Mouse (Mus musculus): Measurements from ENCODE around the gene 1700067P10Rik. TPM values are rescaled to one million over a fixed set of nuclear protein-coding genes. Genes with fewer than 3 reads are reported as not detected.

The 1700067P10Rik gene
- total and polyA plus RNA-seq, 3 experiments: not detected

DNA sequence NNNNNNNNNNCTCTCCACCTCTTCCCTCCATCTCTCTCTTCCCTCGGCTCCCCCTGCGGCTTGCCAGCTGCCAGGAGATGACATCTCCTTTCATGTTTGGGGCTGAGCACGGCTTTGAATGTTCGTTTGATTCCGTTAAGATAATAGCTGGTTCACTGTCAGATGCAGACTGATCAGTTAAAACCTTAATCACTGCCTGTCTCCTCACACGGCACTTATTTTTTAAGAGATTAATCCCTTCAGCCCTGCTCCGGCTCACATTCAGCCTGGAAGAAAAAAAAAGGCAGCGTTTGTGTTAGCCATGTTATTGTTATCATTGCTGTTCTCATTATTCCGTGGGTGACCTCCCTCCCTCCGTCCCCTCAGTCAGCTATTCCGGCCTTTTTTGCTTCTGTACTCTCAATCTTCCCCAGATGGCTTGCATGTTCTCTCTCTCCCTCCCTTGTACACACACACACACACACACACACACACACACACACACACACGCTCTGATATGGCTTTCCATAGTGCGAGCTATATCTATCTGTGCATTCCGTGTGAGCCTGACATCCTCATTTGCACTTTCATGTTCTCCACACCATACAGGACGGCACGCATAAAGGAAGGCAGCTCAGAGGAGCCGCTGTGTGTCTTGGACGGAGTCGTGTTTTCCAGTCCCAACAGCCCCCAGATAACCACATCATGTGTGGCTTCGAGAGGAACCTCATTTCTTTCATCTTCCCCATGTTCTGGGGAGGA is 33.9 kb upstream of the 1700067P10Rik start:
- TF ChIP-seq MAFK (IDR thresholded peaks at IDR 0.05; ENCODE audit: insufficient replicate concordance, low read length) (no peak), GABPA (IDR thresholded peaks at IDR 0.05; ENCODE audit: insufficient replicate concordance, low read depth, low read length) (no peak), PAX5 (IDR thresholded peaks at IDR 0.05; ENCODE audit: low read length) (no peak), NRF1 (IDR thresholded peaks at IDR 0.05; ENCODE audit: low read depth, low read length) (no peak), USF1 (IDR thresholded peaks at IDR 0.05; ENCODE audit: low read depth, low read length) (no peak)
- H3K4me3 ChIP-seq (replicated peaks in 1 of 3; ENCODE audit: low read depth in 2 of 3, low read length in 2 of 3, poor library complexity in 1 of 3): no peak overlapping the region
- H3K27me3 ChIP-seq (replicated peaks): peaks cover 5% of the 10 kb centered on the region
- H3K9me3 ChIP-seq (replicated peaks; ENCODE audit: low read length): peaks cover 8% of the 10 kb centered on the region
- in situ Hi-C loops (cut with MboI; ENCODE audit: low pct_ligation_motif_present, low pct_unique_long_range_greater_than_20kb, low sequenced_read_pairs) (no loop called here), dilution Hi-C loops (cut with MboI; ENCODE audit: extremely low pct_ligation_motif_present, extremely low pct_unique_long_range_greater_than_20kb, low sequenced_read_pairs) (no loop called here)
- H3K36me3 ChIP-seq (replicated peaks in 1 of 2; ENCODE audit: control insufficient read depth in 1 of 2, insufficient read depth in 1 of 2, low read length in 1 of 2): no peaks in the 10 kb centered on the region
- no peaks in the 10 kb centered on the region for H3K79me2 ChIP-seq (replicated peaks; ENCODE audit: control insufficient read depth, extremely low read depth, insufficient read depth, poor library complexity, severe bottlenecking)
- H3K27ac ChIP-seq (ENCODE audit: insufficient read depth, low read depth): no peak overlapping the region
- no peak overlapping the region for H3K9ac ChIP-seq (ENCODE audit: insufficient read depth, low read depth)
- peaks cover 5 to 7% of the 10 kb centered on the region in 2 experiments; a peak in 2 of 4 replicates for H3K4me1 ChIP-seq (ENCODE audit: control insufficient read depth in 1 of 2, insufficient read depth in 2 of 2)
- H3K4me2 ChIP-seq (ENCODE audit: insufficient read depth, low read depth, poor library complexity, severe bottlenecking): no peak overlapping the region
- DNase-seq (ENCODE audit: extremely low read depth): no peak

GRCm38 (mm10) chr17:48057382-48057781 is 31.7 kb upstream of the 1700067P10Rik start:
- Histone ChIP-seq H3K27me3 (replicated peaks) (peaks cover 5% of the 10 kb centered on the region), H3K36me3 (replicated peaks in 1 of 2; ENCODE audit: control insufficient read depth in 1 of 2, insufficient read depth in 1 of 2, low read length in 1 of 2) (no peaks in the 10 kb centered on the region), H3K4me3 (replicated peaks in 1 of 3; ENCODE audit: low read depth in 2 of 3, low read length in 2 of 3, poor library complexity in 1 of 3) (no peak overlapping the region), H3K27ac (ENCODE audit: insufficient read depth, low read depth) (no peak overlapping the region), H3K9me3 (replicated peaks; ENCODE audit: low read length) (peaks cover 8% of the 10 kb centered on the region), H3K9ac (ENCODE audit: insufficient read depth, low read depth) (no peak overlapping the region), H3K4me1 (ENCODE audit: control insufficient read depth in 1 of 2, insufficient read depth in 2 of 2) (peaks cover 5 to 7% of the 10 kb centered on the region in 2 experiments; a peak in 2 of 4 replicates), H3K79me2 (replicated peaks; ENCODE audit: control insufficient read depth, extremely low read depth, insufficient read depth, poor library complexity, severe bottlenecking) (no peaks in the 10 kb centered on the region), H3K4me2 (ENCODE audit: insufficient read depth, low read depth, poor library complexity, severe bottlenecking) (no peak overlapping the region)
- dilution Hi-C loops (cut with MboI; ENCODE audit: extremely low pct_ligation_motif_present, extremely low pct_unique_long_range_greater_than_20kb, low sequenced_read_pairs): no loop called here
- TF ChIP-seq TCF12 (IDR thresholded peaks at IDR 0.05; ENCODE audit: low read depth, low read length) (no peak), MAX (IDR thresholded peaks at IDR 0.05; ENCODE audit: low read length) (no peak), MXI1 (IDR thresholded peaks at IDR 0.05; ENCODE audit: low read depth, low read length) (no peak), IRF4 (IDR thresholded peaks at IDR 0.05; ENCODE audit: low read depth, low read length) (no peak), BHLHE40 (IDR thresholded peaks at IDR 0.05; ENCODE audit: low read depth, low read length) (no peak), USF1 (IDR thresholded peaks at IDR 0.05; ENCODE audit: low read depth, low read length) (no peak), ZNF384 (IDR thresholded peaks at IDR 0.05; ENCODE audit: low read depth, low read length) (no peak), NRF1 (IDR thresholded peaks at IDR 0.05; ENCODE audit: low read depth, low read length) (no peak), HCFC1 (IDR thresholded peaks at IDR 0.05; ENCODE audit: low read depth, low read length) (no peak), NELFE (IDR thresholded peaks at IDR 0.05; ENCODE audit: low read depth, low read length) (no peak), UBTF (IDR thresholded peaks at IDR 0.05; ENCODE audit: low read depth, low read length) (no peak), CHD2 (IDR thresholded peaks at IDR 0.05; ENCODE audit: low read length) (no peak), RCOR1 (conservative IDR thresholded peaks at IDR 0.05; ENCODE audit: low read depth, low read length) (no peak), ETS1 (conservative IDR thresholded peaks at IDR 0.05; ENCODE audit: low read depth, low read length) (no peak), MAZ (IDR thresholded peaks at IDR 0.05; ENCODE audit: low read depth, low read length) (no peak), MYC (IDR thresholded peaks at IDR 0.05; ENCODE audit: low read depth, low read length) (no peak)
- DNase-seq (ENCODE audit: extremely low read depth): no peak
- in situ Hi-C loops (cut with MboI; ENCODE audit: low pct_ligation_motif_present, low pct_unique_long_range_greater_than_20kb, low sequenced_read_pairs): no loop called here
